Mouse (Mus musculus) thymus, adult 2 months (tissue): ENCODE data around the gene Tmem268.

Source experiments
- CTCF ChIP-seq: fragments of 200-500 bp; IDR thresholded peaks from 2 replicates; pipeline ENCODE4 v1.5.1; 2012; ENCODE audit warnings: mild to moderate bottlenecking, control low read depth, low read length, moderate library complexity, borderline replicate concordance; ENCODE audit not compliant: control insufficient read depth, poor library complexity, insufficient read depth; ENCODE audit errors: extremely low read depth
- POLR2A ChIP-seq: fragments of 200-500 bp; IDR thresholded peaks from 2 replicates; pipeline ENCODE4 v1.6.1; 2012; ENCODE audit warnings: mild to moderate bottlenecking, low read length, control low read depth, moderate library complexity; ENCODE audit not compliant: control insufficient read depth, poor library complexity, insufficient read depth; ENCODE audit errors: extremely low read depth

- no peak for TF ChIP-seq POLR2A
- TF ChIP-seq CTCF, result no peak
Measured at GRCm38 (mm10) chr4:63553789-63554576, 4.6 kb upstream of the Tmem268 start.
